Mouse (Mus musculus) gastrocnemius, adult 2 months (tissue): ENCODE measurements around the gene Olfr469. TPM values are rescaled to one million over a fixed set of nuclear protein-coding genes. Genes with fewer than 3 reads are reported as not detected.
"Not testable (repeated sequence)": the region's sequence is repeated elsewhere in the genome, so short reads cannot be mapped to it uniquely, and the experiment has no call there.

Source experiments
- DNase-seq: peaks from one replicate; pipeline ENCODE4 v3.0.0; 2022
- H3K27ac ChIP-seq: fragments of 200-600 bp; 2 replicates; pipeline ENCODE4 v1.8.1; 2022; ENCODE audit warnings: mild to moderate bottlenecking
- H3K4me3 ChIP-seq: fragments of 200-600 bp; 2 replicates; pipeline ENCODE4 v1.8.1; 2022; ENCODE audit warnings: mild to moderate bottlenecking, moderate library complexity
- CTCF ChIP-seq: fragments of 200-600 bp; IDR thresholded peaks from 2 replicates; pipeline ENCODE4 v1.8.1; 2022; ENCODE audit warnings: antibody characterized with exemption, mild to moderate bottlenecking, moderate library complexity
- intact Hi-C: fragments of 180-260 bp; cut with DNase I; formaldehyde crosslinking; loops from one replicate; pipeline ENCODE4 v1.15.1; 2025
- long read RNA-seq, 2 experiments: library from polyadenylated mRNA; stranded (forward); transcript quantifications; one replicate each; pipeline ENCODE4 v2.0.0; 2021
- total RNA-seq, 2 experiments: library from RNA; stranded (reverse); gene quantifications; 2 replicates each; pipeline ENCODE4 v1.2.3; 2021

The Olfr469 gene
- total RNA-seq, result not detected
- long read RNA-seq, experiment 1, result 0 reads
- long read RNA-seq, experiment 2, result 0 reads

DNA sequence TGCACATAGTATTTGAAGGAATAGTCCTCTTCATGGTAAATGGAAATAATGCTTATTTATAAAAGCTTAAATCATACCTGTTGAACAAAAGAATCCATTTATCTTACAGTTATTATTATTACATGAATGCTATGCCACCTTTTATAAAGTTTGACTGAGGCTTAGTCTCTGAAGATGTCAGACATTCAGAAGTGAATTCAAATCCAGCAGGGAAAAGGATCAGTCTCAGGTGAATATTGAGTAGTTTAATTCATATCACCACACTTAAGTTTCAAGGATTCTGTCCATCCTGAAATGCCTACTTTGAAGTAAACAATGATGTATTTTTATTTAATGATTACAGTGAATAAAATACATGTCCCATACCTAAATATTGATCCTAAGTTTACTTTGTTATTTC lies at the start of gene Olfr469:
Gene Olfr469 (minus strand): TSS at position 101 of the 400 bp plus-strand sequence.
- H3K4me3 ChIP-seq, H3K27ac ChIP-seq, DNase-seq, intact Hi-C loops: not testable (repeated sequence)

DNA sequence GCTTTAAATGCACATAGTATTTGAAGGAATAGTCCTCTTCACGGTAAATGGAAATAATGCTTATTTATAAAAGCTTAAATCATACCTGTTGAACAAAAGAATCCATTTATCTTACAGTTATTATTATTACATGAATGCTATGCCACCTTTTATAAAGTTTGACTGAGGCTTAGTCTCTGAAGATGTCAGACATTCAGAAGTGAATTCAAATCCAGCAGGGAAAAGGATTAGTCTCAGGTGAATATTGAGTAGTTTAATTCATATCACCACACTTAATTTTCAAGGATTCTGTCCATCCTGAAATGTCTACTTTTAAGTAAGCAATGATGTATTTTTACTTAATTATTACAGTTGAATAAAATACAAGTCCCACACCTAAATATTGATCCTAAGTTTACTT lies 22.0 kb upstream of the Olfr469 start, which contains the start of gene Olfr470:
Gene Olfr470 (minus strand): TSS at position 101 of the 400 bp plus-strand sequence.
- H3K27ac ChIP-seq, DNase-seq, intact Hi-C loops, H3K4me3 ChIP-seq: not testable (repeated sequence)

DNA sequence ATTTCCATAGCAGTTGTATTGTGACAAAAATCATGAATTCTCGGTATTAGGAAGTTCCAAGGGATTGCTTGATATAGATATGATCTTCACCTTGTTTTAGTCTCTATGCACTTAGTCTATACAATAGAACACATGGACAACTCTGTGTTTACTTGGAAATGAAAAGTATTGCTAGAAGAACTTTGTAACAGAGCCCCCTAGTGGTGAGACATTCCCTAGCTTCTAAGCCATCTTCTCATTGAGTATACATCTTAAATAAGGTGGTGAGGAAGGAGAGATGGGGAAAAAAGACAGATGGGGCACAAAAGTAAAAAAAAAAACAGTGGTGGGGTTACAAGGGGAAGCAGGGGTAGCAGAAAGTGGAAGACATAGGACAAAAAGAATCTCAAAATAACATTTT lies 16.4 kb upstream of the Olfr469 start:
- peak; percentile 50 for TF ChIP-seq CTCF
- no peak for DNase-seq
- Histone ChIP-seq H3K4me3 (no peak overlapping the region), H3K27ac (no peak overlapping the region)
- intact Hi-C loops, result loop anchor here (2.0 kb wide), 1 partner anchor 25 kb away; no protein-coding TSS in a partner anchor

DNA sequence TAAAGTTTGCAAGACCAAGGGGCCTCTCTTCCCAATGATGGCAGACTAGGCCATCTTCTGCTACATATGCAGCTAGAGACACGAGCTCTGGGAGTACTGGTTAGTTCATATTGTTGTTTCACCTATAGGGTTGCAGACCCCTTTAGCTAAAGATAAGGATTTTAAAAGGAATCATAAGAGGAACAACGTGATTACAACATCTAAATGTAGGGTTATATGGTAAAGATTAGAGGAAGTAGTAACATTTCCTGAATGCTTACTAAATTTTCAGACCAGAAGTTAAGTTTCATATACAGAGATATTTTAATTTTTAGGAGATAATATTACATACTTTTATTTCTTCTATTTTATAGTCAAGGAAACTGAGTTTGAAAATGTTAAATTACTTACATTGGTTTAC lies 1.5 kb downstream of the Olfr469 start:
- intact Hi-C loops, H3K27ac ChIP-seq, H3K4me3 ChIP-seq, DNase-seq: not testable (repeated sequence)

DNA sequence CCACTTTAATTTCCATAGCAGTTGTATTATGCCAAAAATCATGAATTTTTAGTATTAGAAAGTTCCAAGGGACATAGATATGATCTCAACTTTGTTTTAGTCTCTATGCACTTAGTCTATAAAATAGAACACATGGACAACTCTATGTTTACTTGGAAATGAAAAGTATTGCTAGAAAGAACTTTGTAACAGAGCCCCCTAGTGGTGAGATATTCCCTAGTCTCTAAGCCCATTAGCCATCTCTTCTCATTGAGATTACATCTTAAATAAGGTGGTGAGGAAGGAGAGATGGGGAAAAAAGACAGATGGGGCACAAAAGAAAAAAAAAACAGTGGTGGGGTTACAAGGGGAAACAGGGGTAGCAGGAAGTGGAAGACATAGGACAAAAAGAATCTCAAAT lies 5.9 kb downstream of the Olfr469 start:
- DNase-seq, result no peak
- H3K27ac ChIP-seq, result no peak overlapping the region

DNA sequence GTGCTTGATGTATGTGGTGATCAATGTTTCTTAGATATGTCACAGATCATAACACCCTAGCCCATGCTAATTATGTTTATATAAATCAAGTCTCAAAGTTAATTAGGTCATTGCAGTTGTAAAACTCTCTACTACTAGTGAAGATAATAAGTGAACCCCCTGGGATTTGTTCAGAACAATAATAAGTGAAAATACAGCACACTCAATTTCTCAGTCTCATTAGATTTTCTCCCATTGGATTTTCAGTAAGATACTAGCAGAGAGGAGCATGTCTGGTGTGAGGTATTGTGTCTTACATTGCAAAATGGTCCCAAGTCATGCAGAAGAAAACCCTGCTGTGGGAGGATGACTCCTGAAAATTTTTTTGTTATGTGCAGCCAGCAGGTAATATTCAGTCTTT lies 13.4 kb downstream of the Olfr469 start, which contains the start of gene Olfr467:
Gene Olfr467 (plus strand): TSS at position 301 of the 400 bp plus-strand sequence.
- no peak within 1 kb of the TSS for H3K27ac ChIP-seq
- intact Hi-C loops, result no loop called here
- DNase-seq, result no peak
- no peak within 1 kb of the TSS for H3K4me3 ChIP-seq
- no peak for TF ChIP-seq CTCF

More for the DNA sequence above, 5.9 kb downstream of the Olfr469 start:
- TF ChIP-seq CTCF, result peak; percentile 54
- no peak overlapping the region for H3K4me3 ChIP-seq
- intact Hi-C loops, result no loop called here

DNA sequence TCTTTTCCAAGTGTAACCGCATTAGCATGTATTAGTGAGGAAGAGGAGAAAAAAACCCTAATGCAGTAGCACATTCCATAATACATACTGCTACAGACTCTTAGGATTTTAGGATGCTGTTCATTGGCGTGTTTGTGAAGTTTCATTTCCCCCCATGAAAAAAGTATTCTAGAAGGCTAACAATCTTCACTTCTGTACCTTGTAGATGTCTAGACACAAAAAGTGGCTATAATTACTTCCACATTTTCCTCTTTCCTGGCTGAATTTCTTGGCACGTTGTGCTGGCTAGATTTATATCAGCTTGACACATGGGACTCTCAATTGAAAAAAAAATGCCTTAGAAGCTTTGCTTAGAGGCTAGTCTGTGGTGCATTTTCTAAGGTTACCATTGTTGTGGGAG lies 23.2 kb downstream of the Olfr469 start:
- intact Hi-C loops, result no loop called here
- no peak for DNase-seq
- Histone ChIP-seq H3K27ac (no peak overlapping the region), H3K4me3 (no peak overlapping the region)
- no peak for TF ChIP-seq CTCF

DNA sequence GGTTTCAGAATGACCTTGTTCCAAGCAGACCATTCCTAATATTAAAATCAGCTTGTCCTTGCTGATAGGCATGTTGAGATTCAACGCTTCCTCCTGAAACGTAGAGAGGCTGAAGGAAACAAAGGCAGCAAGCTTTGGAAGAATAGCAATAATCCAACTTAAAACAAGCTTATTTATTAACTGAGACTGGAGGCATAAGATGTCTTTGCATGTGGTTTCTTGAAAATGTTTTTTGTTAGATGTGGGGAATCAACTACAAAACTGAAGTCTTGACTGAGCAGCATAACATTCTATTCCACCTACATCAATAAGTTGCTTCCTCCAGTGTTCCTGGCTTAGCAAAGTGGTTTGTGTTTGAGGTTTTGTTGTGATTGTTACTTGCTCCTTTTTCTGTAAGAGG lies 24.2 kb downstream of the Olfr469 start, which contains the start of gene Ovch2:
Gene Ovch2 (minus strand): TSS at position 101 of the 400 bp plus-strand sequence.
- no peak within 1 kb of the TSS for H3K27ac ChIP-seq
- no peak within 1 kb of the TSS for H3K4me3 ChIP-seq
- intact Hi-C loops, result no loop called here
- TF ChIP-seq CTCF, result no peak
- no peak for DNase-seq

DNA sequence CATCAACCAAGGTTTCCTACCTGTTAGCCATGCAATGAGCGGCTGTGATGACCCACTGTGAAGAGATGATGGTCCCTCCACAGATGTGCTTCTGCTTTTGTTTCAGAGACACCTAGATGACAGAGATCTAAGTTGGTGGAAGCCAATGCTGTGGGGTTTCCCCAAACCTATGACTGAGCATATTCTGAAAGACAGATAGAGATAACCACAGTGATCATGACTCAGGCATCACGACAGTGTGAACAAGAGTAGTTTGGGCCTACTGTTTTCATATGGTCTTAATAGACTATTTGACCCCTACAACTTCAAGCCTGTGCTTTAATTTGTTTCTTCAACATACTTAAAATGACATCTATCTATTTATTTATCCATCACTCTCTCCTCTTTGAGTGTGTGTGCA lies 28.8 kb downstream of the Olfr469 start:
- no peak overlapping the region for H3K27ac ChIP-seq
- H3K4me3 ChIP-seq, result no peak overlapping the region
- intact Hi-C loops, result no loop called here
- TF ChIP-seq CTCF, result no peak
- no peak for DNase-seq

DNA sequence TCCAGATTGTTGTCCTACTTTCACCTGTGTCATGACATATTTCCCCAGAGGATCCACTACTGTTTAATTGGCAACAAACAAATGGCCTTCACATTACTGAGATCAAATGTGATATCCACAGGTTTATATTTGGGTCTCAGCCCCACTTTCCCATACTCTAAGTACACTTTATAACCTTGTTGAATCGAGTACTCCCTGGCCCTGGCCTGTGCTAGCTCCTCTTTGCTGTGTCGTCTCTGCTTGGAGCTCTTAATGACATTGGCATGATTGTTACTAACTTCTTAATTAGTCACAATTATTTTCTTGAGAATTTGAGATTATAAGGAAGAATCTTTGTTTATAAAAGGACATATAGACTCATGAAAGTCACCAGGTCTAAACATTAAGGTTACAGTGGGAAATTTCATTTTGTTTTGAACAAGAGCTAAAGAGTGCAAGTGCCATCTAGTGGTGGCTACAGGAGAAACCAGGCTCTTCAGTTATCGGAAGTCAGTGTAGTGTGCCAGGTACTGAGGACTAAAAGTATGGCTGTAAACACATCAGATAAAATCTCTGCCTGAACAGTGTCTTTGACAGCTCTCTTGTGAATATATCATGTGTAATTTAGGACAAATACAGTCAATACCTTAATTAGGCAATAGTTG lies 37.2 kb downstream of the Olfr469 start:
- no peak overlapping the region for H3K4me3 ChIP-seq
- intact Hi-C loops, result loop anchor here (5.0 kb wide), 1 partner anchor 571 kb away; no protein-coding TSS in a partner anchor
- no peak for DNase-seq
- TF ChIP-seq CTCF, result peak; percentile 72
- no peak overlapping the region for H3K27ac ChIP-seq

DNA sequence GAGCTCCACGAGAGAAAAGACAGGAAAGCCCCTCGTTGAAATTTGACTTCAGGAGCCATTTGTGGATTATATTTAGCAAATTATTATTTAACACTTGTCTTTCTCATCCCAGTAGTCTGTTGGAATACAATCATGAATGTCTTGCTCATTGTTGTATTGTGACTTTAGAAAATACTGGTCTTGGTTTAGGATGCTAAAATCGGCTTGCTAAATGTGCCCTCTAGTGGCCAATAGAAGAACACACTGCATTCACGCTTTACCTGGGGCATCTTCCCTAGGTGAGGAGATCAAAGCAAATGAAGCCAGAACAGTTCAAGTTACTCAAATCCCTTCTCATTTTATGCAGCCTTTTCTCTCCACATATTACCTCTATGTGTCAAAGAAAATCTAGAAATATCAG lies 45.7 kb downstream of the Olfr469 start:
- no peak for DNase-seq
- Histone ChIP-seq H3K4me3 (no peak overlapping the region), H3K27ac (no peak overlapping the region)
- intact Hi-C loops, result no loop called here
- TF ChIP-seq CTCF, result peak; percentile 79

DNA sequence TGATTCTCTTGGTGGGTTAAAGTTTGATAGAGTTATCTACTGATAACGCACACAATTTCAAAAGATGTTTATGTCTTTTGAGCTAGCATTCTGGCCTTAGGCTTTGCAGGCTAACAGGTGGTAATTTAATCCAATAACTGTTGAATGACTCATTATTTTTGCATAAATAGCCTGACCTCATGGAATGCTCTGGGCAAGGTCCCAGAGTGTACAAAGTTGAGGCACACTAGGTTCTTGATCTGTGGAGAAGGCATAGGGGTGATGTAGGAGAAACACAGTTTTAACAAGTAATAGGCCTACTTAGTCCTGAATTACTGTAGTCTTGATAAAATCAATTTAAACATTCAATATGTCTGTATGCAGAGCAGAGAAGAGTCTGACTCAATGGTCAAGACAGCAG lies 47.1 kb downstream of the Olfr469 start:
- no peak for DNase-seq
- no peak overlapping the region for H3K4me3 ChIP-seq
- no peak overlapping the region for H3K27ac ChIP-seq
- no peak for TF ChIP-seq CTCF
- intact Hi-C loops, result no loop called here

DNA sequence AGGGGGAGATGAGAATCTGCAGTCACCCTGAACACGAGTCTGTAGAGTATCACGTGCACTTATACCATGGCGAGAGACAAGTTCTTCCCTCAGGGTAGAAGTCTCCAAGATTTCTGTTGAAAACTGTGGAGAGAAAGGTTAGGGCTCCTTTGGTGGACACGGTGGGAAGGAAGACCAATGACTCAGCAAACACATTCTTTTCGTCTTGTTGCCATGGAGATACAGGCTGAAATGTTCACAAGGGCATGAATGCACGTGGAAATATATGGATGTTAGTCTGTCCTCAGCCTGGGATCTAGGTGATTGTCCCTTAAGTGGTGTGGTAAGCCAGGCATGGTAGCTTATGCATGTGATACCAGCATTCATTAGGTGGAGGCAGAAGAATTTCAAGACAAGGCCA lies 54.5 kb downstream of the Olfr469 start:
- Histone ChIP-seq H3K4me3 (no peak overlapping the region), H3K27ac (no peak overlapping the region)
- intact Hi-C loops, result no loop called here
- TF ChIP-seq CTCF, result no peak
- no peak for DNase-seq

Other genes with a start within 250 kb of the Olfr469 start
- gene Ppfibp2, start 230.3 kb downstream of the Olfr469 start, total RNA-seq, result 10 to 100 TPM; 10.6 to 19.0 TPM
- not detected for gene 5330417H12Rik, start 200.4 kb downstream of the Olfr469 start, total RNA-seq
- under 1 TPM in 1 of 2 experiments, not detected in 1; 0.20 TPM for gene Cyb5r2, start 67.5 kb downstream of the Olfr469 start, total RNA-seq
- gene Ovch2, start 24.3 kb downstream of the Olfr469 start, total RNA-seq, result not detected
- not detected for gene Olfr467, start 13.3 kb downstream of the Olfr469 start, total RNA-seq
- not detected for gene Olfr470, start 21.9 kb upstream of the Olfr469 start, total RNA-seq
- not detected for gene Olfr472, start 72.4 kb upstream of the Olfr469 start, total RNA-seq
- gene Olfr473, start 104.9 kb upstream of the Olfr469 start, total RNA-seq, result not detected
- not detected for gene Olfr474, start 129.1 kb upstream of the Olfr469 start, total RNA-seq
- not detected for gene Olfr476, start 139.3 kb upstream of the Olfr469 start, total RNA-seq
- gene Olfr477, start 161.2 kb upstream of the Olfr469 start, total RNA-seq, result not detected
- not detected for gene Olfr478, start 208.4 kb upstream of the Olfr469 start, total RNA-seq
- gene Olfr479, start 225.2 kb upstream of the Olfr469 start, total RNA-seq, result not detected
- gene Olfr480, start 241.8 kb upstream of the Olfr469 start, total RNA-seq, result not detected